Mouse (Mus musculus): Measurements from ENCODE around the gene Smok3c.
"Not testable (repeated sequence)": the region's sequence is repeated elsewhere in the genome, so short reads cannot be mapped to it uniquely, and the experiment has no call there.

DNA sequence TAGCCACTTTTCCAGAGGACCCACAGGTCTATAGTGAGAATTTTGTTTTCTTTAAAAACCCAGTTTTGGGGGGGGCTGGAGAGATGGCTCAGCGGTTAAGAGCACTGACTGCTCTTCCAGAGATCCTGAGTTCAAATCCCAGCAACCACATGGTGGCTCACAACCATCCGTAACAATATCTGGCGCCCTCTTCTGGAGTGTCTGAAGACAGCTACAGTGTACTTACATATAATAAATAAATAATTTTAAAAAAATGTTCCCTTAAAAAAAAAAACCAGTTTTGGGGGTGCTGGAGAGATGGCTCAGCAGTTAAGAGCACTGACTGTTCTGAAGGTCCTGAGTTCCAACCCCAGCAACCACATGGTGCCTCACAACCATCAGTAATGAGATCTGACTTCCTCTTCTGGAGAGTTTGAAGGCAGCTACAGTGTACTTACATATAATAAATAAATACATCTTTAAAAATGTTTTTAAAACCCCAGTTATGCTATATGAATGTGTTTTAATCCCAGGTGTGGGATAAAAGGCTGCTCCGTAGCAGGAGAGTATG lies 56.9 kb downstream of the Smok3c start:
- not testable (repeated sequence) for TF ChIP-seq EP300 (optimal IDR thresholded peaks at IDR 0.05); CTCF (IDR thresholded peaks at IDR 0.05; ENCODE audit: low read depth)

Data from stomach, postnatal 0 days (tissue).